Mouse (Mus musculus) kidney, postnatal 25 days (tissue): Measurements from ENCODE around the gene Hbp1.

Experiments used
- DNase-seq, 2 experiments: peaks; one replicate each; pipeline ENCODE4 v3.0.0; 2021; ENCODE audit warnings: mixed read lengths in 2 of 2

Hbp1 gene

DNA sequence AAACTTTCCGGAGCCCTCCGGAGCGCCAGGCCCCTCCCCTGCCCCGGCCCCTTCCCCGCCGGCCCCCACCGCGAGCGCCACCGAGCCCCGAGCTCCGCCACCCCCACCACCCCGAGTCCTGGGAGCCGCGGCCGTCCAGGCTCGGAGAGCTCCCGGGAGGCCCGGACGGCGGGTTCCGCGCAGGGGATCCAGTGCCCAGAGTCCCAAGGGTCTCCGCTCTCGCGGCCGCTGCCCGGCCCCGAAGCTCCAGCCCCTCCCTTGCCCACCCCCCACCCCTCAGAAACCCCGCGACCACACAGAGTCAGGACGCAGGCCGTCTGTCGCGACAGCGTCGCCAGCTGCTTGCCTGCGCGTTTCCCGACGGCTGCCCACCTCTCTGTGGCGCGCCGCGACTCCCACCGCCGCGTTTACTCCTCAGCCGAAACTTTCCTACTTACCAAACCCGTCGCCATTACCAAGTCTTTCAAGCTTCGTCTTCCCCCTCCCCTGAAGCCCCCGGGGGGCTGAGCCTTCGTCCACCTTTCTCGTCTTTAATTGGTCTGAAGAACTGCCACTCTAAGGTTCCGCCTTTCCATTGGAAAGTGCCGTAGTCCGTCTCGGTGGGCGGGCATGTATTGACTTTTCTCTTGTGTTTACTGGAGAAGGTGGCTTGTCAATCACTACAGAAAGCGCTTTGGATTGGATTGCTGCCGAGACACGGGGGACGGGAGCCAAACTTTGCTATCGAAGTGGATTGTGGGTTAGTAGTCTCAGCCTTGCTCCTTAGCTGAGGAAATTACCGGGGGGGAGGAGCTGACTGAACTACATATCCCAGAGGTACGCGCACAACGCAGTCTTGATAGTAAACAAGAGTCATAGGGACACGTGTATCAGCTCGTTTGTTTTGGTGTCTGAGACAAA, at the start of gene Hbp1:
Hbp1 (minus strand) TSS at position 777 of the 900 bp plus-strand sequence.
- peak; percentile 99 for DNase-seq

DNA sequence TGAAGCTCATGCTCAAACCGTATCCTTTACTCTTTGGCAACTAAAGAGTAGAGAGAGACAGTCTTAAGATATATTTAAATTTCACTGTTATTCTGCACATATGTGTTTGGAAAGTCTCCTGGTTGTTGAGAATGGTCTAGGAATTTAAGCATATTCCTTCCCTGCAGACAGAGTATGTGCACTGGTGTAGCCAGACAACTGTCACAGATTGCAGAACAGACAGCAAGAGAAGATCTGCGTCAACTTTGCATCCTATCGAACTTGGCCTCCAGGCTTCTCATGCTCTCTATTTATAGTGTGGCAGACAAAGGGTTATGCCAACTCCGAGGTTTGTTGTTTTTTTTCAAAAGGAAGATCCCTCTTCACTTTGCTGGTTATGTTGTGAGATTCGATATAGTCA, 48.4 kb upstream of the Hbp1 start:
- DNase-seq: no peak

GRCm38 (mm10) chr12:31997328-31997878, 47.1 kb upstream of the Hbp1 start:
- no peak for DNase-seq

GRCm38 (mm10) chr12:31996877-31997276, 46.5 kb upstream of the Hbp1 start:
- DNase-seq: no peak

DNA sequence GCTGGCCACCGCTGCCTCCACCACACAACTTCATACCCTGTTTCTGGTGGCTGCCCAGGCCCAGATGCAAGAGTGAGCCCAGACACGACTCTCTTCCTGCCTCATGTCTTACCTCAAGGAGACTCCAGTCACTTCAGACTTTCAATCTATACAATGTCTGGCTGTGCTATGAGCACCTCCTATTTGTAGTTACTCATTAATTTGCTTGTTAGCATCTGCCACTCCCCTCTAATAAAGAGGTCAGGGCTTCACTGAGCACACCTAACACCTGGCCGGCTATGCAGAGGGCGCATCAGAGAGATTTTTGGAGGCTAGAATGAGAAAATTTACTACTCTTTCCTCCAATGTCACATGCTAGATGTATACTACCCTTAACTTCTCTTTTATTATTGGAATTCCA, 40.2 kb upstream of the Hbp1 start:
- no peak for DNase-seq

GRCm38 (mm10) chr12:31989726-31990125, 39.4 kb upstream of the Hbp1 start:
- DNase-seq: no peak

- no peak for DNase-seq
These were observed 36.1 kb upstream of the Hbp1 start for GRCm38 (mm10) chr12:31986463-31986862.

- no peak for DNase-seq
These were observed 35.4 kb upstream of the Hbp1 start for GRCm38 (mm10) chr12:31985738-31986137.

GRCm38 (mm10) chr12:31984664-31985063, 34.3 kb upstream of the Hbp1 start:
- DNase-seq: no peak

DNA sequence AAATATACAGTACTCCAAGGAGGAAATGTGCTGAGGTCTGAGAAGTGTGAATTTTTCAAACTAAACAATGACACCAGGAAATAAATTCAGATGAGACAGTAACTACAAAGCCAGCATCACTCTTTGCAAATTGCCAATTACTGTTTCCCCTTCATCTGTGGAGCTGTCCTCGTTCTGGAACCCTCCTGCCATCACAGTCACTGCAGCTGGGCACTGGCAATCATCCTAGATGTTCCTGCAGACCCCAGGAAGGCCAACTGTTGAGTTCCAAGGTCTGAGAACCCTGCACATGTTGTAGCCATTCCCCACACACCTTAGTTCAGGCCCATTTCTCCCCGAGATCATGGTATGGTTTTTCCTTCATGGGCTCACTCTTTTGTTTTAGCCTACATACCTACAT, 33.9 kb upstream of the Hbp1 start:
- DNase-seq: no peak

DNA sequence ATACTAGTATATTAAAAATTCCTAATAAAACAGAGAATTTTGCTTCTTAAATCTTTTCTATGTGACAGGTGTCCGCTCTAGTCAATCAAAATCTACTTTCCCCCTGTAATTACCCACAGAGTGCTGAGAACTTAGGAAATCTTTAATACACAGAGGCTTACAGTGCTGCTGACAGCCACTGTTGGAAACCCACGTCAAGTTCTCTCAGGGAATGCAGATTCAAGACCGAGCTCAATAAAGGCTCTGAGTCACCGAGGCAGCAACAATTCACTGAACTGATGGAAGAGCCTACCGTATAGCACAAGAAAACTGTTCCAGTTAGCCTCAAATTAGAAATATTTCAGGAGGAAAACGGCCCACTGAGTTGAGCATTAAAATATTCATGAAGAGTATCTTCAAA, 33.4 kb upstream of the Hbp1 start:
- DNase-seq: no peak

DNA sequence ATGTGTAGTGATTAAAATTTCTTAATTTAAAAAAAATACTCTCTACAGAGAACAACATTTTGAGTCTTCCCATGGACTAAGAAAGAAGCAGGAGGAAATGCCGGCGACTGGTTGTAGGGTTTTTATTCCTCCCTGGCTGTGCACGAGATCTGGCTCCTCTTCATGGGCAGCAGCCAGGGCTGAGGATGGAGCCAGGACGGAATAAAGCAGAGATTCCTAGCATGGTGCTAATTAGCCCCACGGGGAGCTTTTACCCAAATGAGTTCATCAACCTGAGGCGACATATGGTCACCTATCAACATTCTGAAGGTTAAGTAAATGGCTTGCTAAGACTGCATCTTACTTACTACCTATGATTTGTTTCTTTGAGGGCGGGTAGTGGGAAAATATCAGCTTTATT, 32.9 kb upstream of the Hbp1 start:
- no peak for DNase-seq

DNA sequence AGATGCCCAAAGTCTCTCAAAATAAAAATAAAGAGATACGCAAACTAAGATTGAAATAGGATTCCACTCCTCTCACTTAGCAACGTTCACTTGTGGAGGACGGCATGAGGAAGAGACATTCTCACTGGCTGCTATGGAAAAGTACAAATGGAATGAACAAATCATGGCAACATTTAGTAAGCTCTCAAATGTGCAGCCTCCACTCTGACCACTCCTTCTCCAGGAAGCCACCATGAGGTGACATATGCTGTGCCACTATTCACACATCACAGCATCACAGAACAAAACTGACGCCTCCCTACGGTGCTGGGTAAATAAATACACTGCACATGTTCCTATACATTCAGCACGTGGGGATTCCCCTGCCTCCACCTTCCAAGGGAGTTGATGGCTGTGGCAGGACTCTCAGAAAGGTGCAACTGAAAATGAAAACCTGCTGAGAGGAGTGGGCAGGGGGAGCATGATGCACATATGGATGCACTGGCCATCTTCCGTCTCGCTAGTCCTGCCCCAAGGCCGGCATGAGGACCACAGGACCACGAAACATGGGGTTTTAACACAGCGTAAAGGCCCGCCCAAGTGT, 27.4 kb upstream of the Hbp1 start:
- no peak for DNase-seq

- DNase-seq: peak in 1 of 2 experiments; percentile 35
These were observed 26.2 kb upstream of the Hbp1 start for GRCm38 (mm10) chr12:31976544-31976943.

- DNase-seq: peak; percentile 76 to 85
These were observed 23.3 kb upstream of the Hbp1 start for GRCm38 (mm10) chr12:31973473-31974172.

DNA sequence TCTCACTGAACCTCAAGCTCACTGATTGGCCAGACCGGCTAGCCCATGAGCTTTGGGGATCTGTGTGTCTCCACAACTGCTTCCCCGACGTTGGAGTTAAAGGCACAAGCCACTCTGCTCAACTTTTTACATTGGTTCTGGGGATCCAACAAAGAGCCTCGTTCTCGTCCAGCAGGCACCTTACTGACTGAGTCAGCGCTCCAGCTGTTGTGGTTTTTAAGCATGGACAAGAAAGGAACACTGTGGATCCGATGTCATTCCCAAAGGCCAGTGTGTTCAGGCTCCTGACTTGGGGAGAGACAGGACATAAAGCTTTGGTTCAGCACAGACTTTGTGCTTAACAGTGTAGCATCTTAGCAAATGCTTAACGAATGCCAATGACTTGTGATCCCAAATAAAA, 21.2 kb upstream of the Hbp1 start:
- DNase-seq: no peak

- DNase-seq: no peak
These were observed 18.8 kb upstream of the Hbp1 start for GRCm38 (mm10) chr12:31969111-31969510.

DNA sequence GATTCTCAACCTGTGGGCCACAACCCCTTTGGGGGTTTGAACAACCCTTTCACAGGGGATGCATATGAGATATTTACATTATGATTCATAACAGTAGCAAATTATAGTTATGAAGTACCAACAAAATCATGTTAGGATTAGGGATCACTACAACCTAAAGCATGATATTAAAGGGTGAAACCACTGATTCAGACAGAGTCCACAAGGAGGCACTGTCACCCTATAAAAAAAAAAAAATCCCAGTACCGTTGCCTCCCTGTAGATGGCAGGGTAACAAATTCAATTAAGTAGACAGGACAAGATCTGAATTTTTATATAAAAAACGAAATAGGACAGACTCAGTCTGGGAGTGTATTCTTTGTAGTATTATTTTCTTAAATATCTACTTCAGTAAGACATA, 17.2 kb upstream of the Hbp1 start:
- peak in 1 of 2 experiments; percentile 47 for DNase-seq

DNA sequence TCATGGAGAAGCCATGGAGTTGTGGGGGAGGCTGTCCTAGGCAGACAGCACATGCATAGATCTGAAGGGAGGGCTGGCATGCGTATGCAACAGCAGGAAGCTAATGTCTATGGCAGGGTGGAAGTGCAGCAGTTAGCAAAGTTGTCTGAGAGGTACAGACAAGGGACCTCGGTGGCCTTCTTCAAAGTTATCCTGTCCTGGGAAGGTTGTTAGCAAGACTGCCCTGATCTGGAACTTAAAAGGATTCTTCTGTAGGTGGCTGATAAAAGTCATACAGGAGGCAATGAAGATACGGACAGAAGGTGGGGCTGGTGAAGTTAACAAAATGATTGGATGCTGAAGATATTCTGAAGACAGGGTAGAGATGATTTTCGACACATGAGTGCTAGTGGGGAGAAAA, 16.1 kb upstream of the Hbp1 start:
- no peak for DNase-seq

DNA sequence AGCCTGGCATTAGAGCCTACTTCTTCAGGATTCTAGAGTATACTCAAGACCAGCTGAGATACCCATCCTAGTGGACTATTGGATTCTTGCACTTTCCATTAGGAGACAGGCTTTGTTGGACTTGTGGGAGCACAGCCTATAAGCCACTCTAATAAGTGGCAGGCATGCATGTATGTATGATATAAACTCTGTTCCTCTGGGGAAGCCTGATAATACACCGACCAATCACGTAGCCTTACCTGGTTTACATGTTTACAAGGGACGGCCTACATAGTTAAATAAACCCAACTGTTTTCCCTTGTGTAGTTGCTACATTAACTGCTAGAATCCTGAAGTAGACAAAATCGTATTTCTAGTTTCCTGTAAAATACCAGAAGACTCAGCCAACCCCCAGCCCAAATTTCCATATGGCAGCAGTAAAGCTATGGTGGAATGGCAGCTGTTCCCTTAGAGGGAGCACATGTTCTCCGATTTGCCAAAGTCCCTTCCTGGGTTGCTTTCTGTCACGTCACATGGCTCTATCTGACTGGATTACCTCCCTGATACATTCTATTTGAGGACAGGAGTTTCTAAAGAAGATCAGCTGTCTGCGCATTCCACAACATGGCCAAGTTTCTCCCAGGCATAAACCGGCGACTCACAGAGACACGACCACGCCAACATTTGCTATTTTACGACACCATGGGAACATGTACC, 15.3 kb upstream of the Hbp1 start:
- DNase-seq: no peak

DNA sequence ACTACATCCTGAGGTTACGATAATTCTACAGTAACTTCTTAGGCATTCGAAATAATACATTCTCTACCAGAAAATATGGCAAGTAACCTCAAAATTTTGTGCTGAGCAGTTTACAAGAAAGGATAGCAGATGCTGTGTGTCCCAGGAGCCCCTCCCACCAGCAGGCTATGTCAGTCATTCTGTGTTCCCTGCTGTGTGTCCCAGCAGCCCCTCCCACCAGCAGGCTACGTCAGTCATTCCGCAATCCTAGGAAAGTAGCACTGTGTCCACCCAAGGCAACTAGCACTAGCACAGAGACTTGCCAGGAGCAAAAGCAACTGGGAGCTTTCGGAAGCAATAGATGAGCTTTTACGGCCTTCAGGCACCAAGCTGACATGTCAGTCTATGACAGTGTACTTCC, 13.7 kb upstream of the Hbp1 start:
- no peak for DNase-seq

DNA sequence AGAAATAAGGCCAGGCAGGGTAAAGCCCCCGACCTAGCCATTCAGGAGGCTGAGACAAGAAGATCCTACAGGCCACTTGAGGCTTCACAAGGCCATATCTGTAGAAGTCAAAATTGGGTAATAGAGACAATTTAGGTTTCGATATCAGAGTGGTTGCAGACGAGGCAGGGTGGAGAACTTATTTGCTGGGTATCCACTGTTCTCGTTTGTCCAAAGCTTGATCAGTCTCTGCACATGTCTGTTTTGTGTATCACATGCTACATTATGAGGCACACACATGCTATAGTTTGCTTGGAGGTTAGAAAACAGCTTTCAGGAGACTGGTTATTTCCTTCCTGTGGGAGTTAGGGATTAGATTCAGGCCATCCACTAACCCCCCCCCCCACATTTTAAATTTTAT, 5.5 kb upstream of the Hbp1 start:
- DNase-seq: no peak

GRCm38 (mm10) chr12:31950659-31951031, 310 bp upstream of the Hbp1 start:
- no peak for DNase-seq
